Mouse (Mus musculus) hindbrain, embryonic 13.5 days (tissue): ENCODE measurements around the gene Atp1b3. TPM values are rescaled to one million over a fixed set of nuclear protein-coding genes. Genes with fewer than 3 reads are reported as not detected.
A peak's percentile ranks its signal among the peaks of the same experiment; 100 is the strongest.
"Not testable (repeated sequence)": the region's sequence is repeated elsewhere in the genome, so short reads cannot be mapped to it uniquely, and the experiment has no call there.

Source experiments
- ATAC-seq: fragments of 200-750 bp; cut with Nextera tagmentation; 2 replicates; pipeline ENCODE4 v1.8.0; 2017; ENCODE audit warnings: moderate TSS enrichment; ENCODE audit not compliant: low FRiP score
- H3K27ac ChIP-seq: fragments of 300-500 bp; sonication (generic); 2 replicates; pipeline ENCODE4 v1.5.1; 2015; ENCODE audit warnings: inconsistent platforms, mild to moderate bottlenecking, moderate library complexity
- H3K27me3 ChIP-seq: fragments of 300-500 bp; sonication (generic); 2 replicates; pipeline ENCODE4 v1.6.1; 2015; ENCODE audit warnings: mild to moderate bottlenecking, inconsistent platforms
- H3K36me3 ChIP-seq: fragments of 300-500 bp; sonication (generic); 2 replicates; pipeline ENCODE4 v1.6.1; 2015; ENCODE audit warnings: mild to moderate bottlenecking, inconsistent platforms
- H3K4me1 ChIP-seq: fragments of 300-500 bp; sonication (generic); replicated peaks from 2 replicates; pipeline ENCODE4 v1.6.1; 2015; ENCODE audit warnings: inconsistent platforms
- H3K4me2 ChIP-seq: fragments of 300-500 bp; sonication (generic); 2 replicates; pipeline ENCODE4 v1.6.1; 2015; ENCODE audit warnings: inconsistent platforms, mild to moderate bottlenecking, moderate library complexity
- H3K4me3 ChIP-seq: fragments of 300-500 bp; sonication (generic); 2 replicates; pipeline ENCODE4 v1.5.1; 2015; ENCODE audit warnings: mild to moderate bottlenecking, inconsistent platforms
- H3K9ac ChIP-seq: fragments of 300-500 bp; sonication (generic); 2 replicates; pipeline ENCODE4 v1.6.1; 2015; ENCODE audit warnings: mild to moderate bottlenecking, inconsistent platforms
- H3K9me3 ChIP-seq: fragments of 300-500 bp; sonication (generic); 2 replicates; pipeline ENCODE4 v1.6.1; 2016; ENCODE audit warnings: inconsistent platforms
- WGBS: fragments of 180-500 bp; shearing (Covaris S2); methylation state at CpG from one replicate; pipeline ENCODE4 v1.1.7; 2015; 5-methylcytosine and 5-hydroxymethylcytosine counted together
- polyA plus RNA-seq: library from polyadenylated mRNA; unstranded; fragments of >200 nt; fragmentation: Nextera tagmentation; extraction: Ambion mirVana; gene quantifications from 2 replicates; pipeline ENCODE4 v1.2.1, GENCODE M21; 2015

Gene Atp1b3
- polyA plus RNA-seq, 1 experiment from 2014 or later = 187 TPM

- Histone ChIP-seq H3K4me2 (no peak overlapping the region), H3K9me3 (no peaks in the 10 kb centered on the region), H3K27ac (no peak overlapping the region), H3K4me1 (peaks cover 12% of the 10 kb centered on the region), H3K36me3 (no peaks in the 10 kb centered on the region), H3K4me3 (no peak overlapping the region), H3K9ac (no peak overlapping the region), H3K27me3 (no peaks in the 10 kb centered on the region)
- no peak for ATAC-seq
- WGBS = 71% methylated on average over 8 of the region's 8 CpGs
Measured at GRCm38 (mm10) chr9:96353799-96354198, 10.4 kb downstream of the Atp1b3 start.

GRCm38 (mm10) chr9:96353121-96353769, 11.0 kb downstream of the Atp1b3 start:
- Histone ChIP-seq H3K9ac (no peak overlapping the region), H3K27me3 (no peaks in the 10 kb centered on the region), H3K36me3 (no peaks in the 10 kb centered on the region), H3K9me3 (no peaks in the 10 kb centered on the region), H3K27ac (no peak overlapping the region), H3K4me3 (no peak overlapping the region), H3K4me2 (no peak overlapping the region), H3K4me1 (peaks cover 9% of the 10 kb centered on the region)
- ATAC-seq = no peak
- 83% methylated on average over 12 of the region's 12 CpGs for WGBS

- not testable (repeated sequence) for H3K27ac ChIP-seq, H3K4me3 ChIP-seq, ATAC-seq, H3K4me1 ChIP-seq, H3K9me3 ChIP-seq, H3K27me3 ChIP-seq, H3K4me2 ChIP-seq, H3K36me3 ChIP-seq, H3K9ac ChIP-seq
- WGBS = 91% methylated on average over 6 of the region's 6 CpGs
Measured at GRCm38 (mm10) chr9:96351771-96352170, 12.5 kb downstream of the Atp1b3 start.

- 62% methylated on average over 3 of the region's 3 CpGs for WGBS
- no peak overlapping the region for H3K9ac ChIP-seq
- H3K9me3 ChIP-seq = no peaks in the 10 kb centered on the region
- peaks cover 5% of the 10 kb centered on the region for H3K4me1 ChIP-seq
- H3K27ac ChIP-seq = no peak overlapping the region
- no peak for ATAC-seq
- no peak overlapping the region for H3K4me3 ChIP-seq
- H3K27me3 ChIP-seq = no peaks in the 10 kb centered on the region
- no peaks in the 10 kb centered on the region for H3K36me3 ChIP-seq
- no peak overlapping the region for H3K4me2 ChIP-seq
Measured at GRCm38 (mm10) chr9:96350476-96350875, 13.8 kb downstream of the Atp1b3 start.

- WGBS = 43% methylated on average over 4 of the region's 4 CpGs
- Histone ChIP-seq H3K36me3 (no peaks in the 10 kb centered on the region), H3K4me2 (no peak overlapping the region), H3K27ac (no peak overlapping the region), H3K9me3 (no peaks in the 10 kb centered on the region), H3K27me3 (no peaks in the 10 kb centered on the region), H3K4me1 (peaks cover 5% of the 10 kb centered on the region), H3K4me3 (no peak overlapping the region), H3K9ac (no peak overlapping the region)
- ATAC-seq = no peak
Measured at GRCm38 (mm10) chr9:96350010-96350409, 14.2 kb downstream of the Atp1b3 start.

GRCm38 (mm10) chr9:96348885-96349284, 15.4 kb downstream of the Atp1b3 start:
- Histone ChIP-seq H3K27ac (no peak overlapping the region), H3K4me3 (no peak overlapping the region), H3K36me3 (no peaks in the 10 kb centered on the region), H3K4me1 (peaks cover 2% of the 10 kb centered on the region), H3K9me3 (no peaks in the 10 kb centered on the region), H3K27me3 (no peaks in the 10 kb centered on the region), H3K9ac (no peak overlapping the region), H3K4me2 (no peak overlapping the region)
- ATAC-seq = no peak
- WGBS = 91% methylated on average over 5 of the region's 5 CpGs

- ATAC-seq = no peak
- no peak overlapping the region for H3K9ac ChIP-seq
- peaks cover 27% of the 10 kb centered on the region for H3K36me3 ChIP-seq
- WGBS = 97% methylated on average over 3 of the region's 3 CpGs
- H3K9me3 ChIP-seq = no peaks in the 10 kb centered on the region
- no peaks in the 10 kb centered on the region for H3K4me1 ChIP-seq
- no peak overlapping the region for H3K4me3 ChIP-seq
- H3K27ac ChIP-seq = no peak overlapping the region
- H3K4me2 ChIP-seq = no peak overlapping the region
- H3K27me3 ChIP-seq = no peaks in the 10 kb centered on the region
Measured at GRCm38 (mm10) chr9:96345750-96346149, 18.5 kb downstream of the Atp1b3 start.

GRCm38 (mm10) chr9:96331146-96331545, 33.1 kb downstream of the Atp1b3 start:
- Histone ChIP-seq H3K9me3 (no peaks in the 10 kb centered on the region), H3K4me3 (no peak overlapping the region), H3K36me3 (peaks cover 52% of the 10 kb centered on the region), H3K4me1 (no peaks in the 10 kb centered on the region), H3K27me3 (no peaks in the 10 kb centered on the region), H3K4me2 (no peak overlapping the region), H3K9ac (no peak overlapping the region), H3K27ac (no peak overlapping the region)
- WGBS = 91% methylated on average over 5 of the region's 5 CpGs
- no peak for ATAC-seq

- H3K36me3 ChIP-seq = peaks cover 26% of the 10 kb centered on the region
- 94% methylated on average over 4 of the region's 4 CpGs for WGBS
- ATAC-seq = no peak
- peaks cover 7% of the 10 kb centered on the region for H3K4me1 ChIP-seq
- H3K27ac ChIP-seq = no peak overlapping the region
- no peak overlapping the region for H3K4me3 ChIP-seq
- no peak overlapping the region for H3K4me2 ChIP-seq
- H3K27me3 ChIP-seq = no peaks in the 10 kb centered on the region
- no peaks in the 10 kb centered on the region for H3K9me3 ChIP-seq
- H3K9ac ChIP-seq = no peak overlapping the region
Measured at GRCm38 (mm10) chr9:96328226-96328625, 36.0 kb downstream of the Atp1b3 start.

- WGBS = 83% methylated on average over 6 of the region's 6 CpGs
- 0 out of 2 replicates have a peak, but pooled peaks have one; percentile 12 for ATAC-seq
Measured at GRCm38 (mm10) chr9:96326496-96326923, 37.7 kb downstream of the Atp1b3 start.

GRCm38 (mm10) chr9:96324502-96324901, 39.7 kb downstream of the Atp1b3 start:
- Histone ChIP-seq H3K27me3 (no peaks in the 10 kb centered on the region), H3K4me1 (peaks cover 7% of the 10 kb centered on the region), H3K4me3 (no peak overlapping the region), H3K4me2 (no peak overlapping the region), H3K9ac (no peak overlapping the region), H3K9me3 (no peaks in the 10 kb centered on the region), H3K36me3 (peaks cover 8% of the 10 kb centered on the region), H3K27ac (peak overlapping the region; percentile 53)
- WGBS = 40% methylated on average over 4 of the region's 4 CpGs
- ATAC-seq = peak; percentile 78

More at GRCm38 (mm10) chr9:96326496-96326923, 37.7 kb downstream of the Atp1b3 start:
- peaks cover 18% of the 10 kb centered on the region for H3K36me3 ChIP-seq
- H3K9me3 ChIP-seq = no peaks in the 10 kb centered on the region
- H3K9ac ChIP-seq = no peak overlapping the region
- H3K27ac ChIP-seq = peak overlapping the region; percentile 44; the same call in 1 of the 2 replicates
- no peak overlapping the region for H3K4me3 ChIP-seq
- H3K27me3 ChIP-seq = no peaks in the 10 kb centered on the region
- H3K4me1 ChIP-seq = peaks cover 7% of the 10 kb centered on the region
- no peak overlapping the region for H3K4me2 ChIP-seq

GRCm38 (mm10) chr9:96322411-96323152, 41.7 kb downstream of the Atp1b3 start:
- 87% methylated on average over 15 of the region's 15 CpGs for WGBS
- Histone ChIP-seq H3K36me3 (peaks cover 23% of the 10 kb centered on the region), H3K4me1 (peaks cover 7% of the 10 kb centered on the region), H3K27me3 (no peaks in the 10 kb centered on the region), H3K27ac (no peak overlapping the region), H3K4me2 (no peak overlapping the region), H3K9ac (no peak overlapping the region), H3K4me3 (no peak overlapping the region), H3K9me3 (no peaks in the 10 kb centered on the region)
- ATAC-seq = no peak

- Histone ChIP-seq H3K9ac (no peak overlapping the region), H3K4me2 (no peak overlapping the region), H3K4me3 (no peak overlapping the region), H3K27me3 (no peaks in the 10 kb centered on the region), H3K27ac (no peak overlapping the region), H3K9me3 (no peaks in the 10 kb centered on the region), H3K4me1 (peaks cover 7% of the 10 kb centered on the region), H3K36me3 (peaks cover 30% of the 10 kb centered on the region)
- 87% methylated on average over 6 of the region's 6 CpGs for WGBS
- no peak for ATAC-seq
Measured at GRCm38 (mm10) chr9:96320551-96320980, 43.7 kb downstream of the Atp1b3 start.
